Mouse (Mus musculus): ENCODE results near the gene Prim2. TPM values are rescaled to one million over a fixed set of nuclear protein-coding genes. Genes with fewer than 3 reads are reported as not detected.
"Not testable (repeated sequence)": the region's sequence is repeated elsewhere in the genome, so short reads cannot be mapped to it uniquely, and the experiment has no call there.

Prim2 gene
- polyA plus RNA-seq, 1 experiment from 2014 or later = 42.6 TPM

DNA sequence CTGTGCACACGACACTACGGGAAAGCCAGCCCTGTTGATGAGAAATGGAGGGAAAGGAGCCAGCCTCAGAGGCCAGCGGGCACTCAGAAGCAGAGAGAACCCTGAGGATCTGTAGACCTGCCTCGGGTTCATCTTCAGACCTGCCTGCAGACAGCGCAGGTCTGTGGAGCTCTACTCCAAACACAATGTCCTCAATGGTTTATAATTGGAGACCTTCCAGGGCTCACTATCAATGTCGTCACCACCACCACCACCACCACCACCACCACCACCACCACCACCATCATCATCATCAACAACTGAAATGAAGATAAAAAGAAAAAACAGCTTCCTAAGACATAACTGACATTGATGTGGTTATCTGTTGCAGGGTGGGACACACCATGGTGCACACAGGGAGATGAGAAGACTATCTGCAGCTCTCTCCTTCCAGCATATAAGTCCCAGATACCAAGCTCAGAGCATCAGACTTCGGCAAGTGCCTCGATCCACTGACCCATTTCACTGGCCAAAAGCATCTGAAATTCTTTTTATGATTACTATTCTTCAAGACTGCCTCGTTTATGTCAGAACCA, 20.0 kb downstream of the Prim2 start:
- no peaks in the 10 kb centered on the region for H3K4me1 ChIP-seq
- no peak overlapping the region for H3K27ac ChIP-seq
- no peak for ATAC-seq (ENCODE audit: insufficient number of reproducible peaks, insufficient read depth, low FRiP score, low TSS enrichment)
- H3K9me3 ChIP-seq = no peaks in the 10 kb centered on the region
- H3K4me3 ChIP-seq = no peak overlapping the region
- 95% methylated on average over 9 of the region's 9 CpGs for WGBS
- no peak overlapping the region for H3K9ac ChIP-seq
- no peaks in the 10 kb centered on the region for H3K27me3 ChIP-seq
- no peak overlapping the region for H3K4me2 ChIP-seq (replicated peaks)
- peaks cover 27% of the 10 kb centered on the region for H3K36me3 ChIP-seq

GRCm38 (mm10) chr1:33649021-33649420, 20.6 kb downstream of the Prim2 start:
- Histone ChIP-seq H3K4me2 (replicated peaks) (no peak overlapping the region), H3K4me3 (no peak overlapping the region), H3K27me3 (no peaks in the 10 kb centered on the region), H3K27ac (no peak overlapping the region), H3K36me3 (peaks cover 27% of the 10 kb centered on the region), H3K4me1 (no peaks in the 10 kb centered on the region), H3K9ac (no peak overlapping the region), H3K9me3 (no peaks in the 10 kb centered on the region)
- 91% methylated on average over 4 of the region's 4 CpGs for WGBS
- no peak for ATAC-seq (ENCODE audit: insufficient number of reproducible peaks, insufficient read depth, low FRiP score, low TSS enrichment)

DNA sequence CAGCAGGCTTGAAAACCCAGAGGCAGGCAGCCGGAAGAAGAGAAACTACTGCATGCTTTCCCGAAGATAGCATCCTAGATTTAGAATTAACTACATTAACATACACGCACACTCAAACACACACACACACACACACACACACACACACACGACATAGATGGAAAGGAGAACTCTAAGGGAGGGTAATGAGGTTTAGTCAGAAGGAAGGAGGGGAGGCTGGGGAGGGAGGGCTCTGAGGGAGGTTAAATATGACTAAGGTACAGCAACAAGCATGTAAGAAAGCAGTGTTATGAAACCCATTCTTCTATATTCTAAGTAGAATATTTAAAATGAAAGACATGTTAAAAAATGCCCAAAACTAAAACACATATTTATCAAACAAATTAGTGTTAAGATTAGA, 21.9 kb downstream of the Prim2 start:
- Histone ChIP-seq H3K9me3 (no peaks in the 10 kb centered on the region), H3K27me3 (no peaks in the 10 kb centered on the region)

GRCm38 (mm10) chr1:33647173-33647572, 22.4 kb downstream of the Prim2 start:
- 84% methylated on average over 4 of the region's 4 CpGs for WGBS
- no peak overlapping the region for H3K4me2 ChIP-seq (replicated peaks)
- H3K4me3 ChIP-seq = no peak overlapping the region
- H3K36me3 ChIP-seq = peaks cover 35% of the 10 kb centered on the region
- H3K9ac ChIP-seq = no peak overlapping the region
- no peaks in the 10 kb centered on the region for H3K4me1 ChIP-seq
- no peaks in the 10 kb centered on the region for H3K27me3 ChIP-seq
- no peak for ATAC-seq (ENCODE audit: insufficient number of reproducible peaks, insufficient read depth, low FRiP score, low TSS enrichment)
- no peaks in the 10 kb centered on the region for H3K9me3 ChIP-seq
- H3K27ac ChIP-seq = no peak overlapping the region

More for the DNA sequence above, 21.9 kb downstream of the Prim2 start:
- ATAC-seq (ENCODE audit: insufficient number of reproducible peaks, insufficient read depth, low FRiP score, low TSS enrichment) = no peak
- Histone ChIP-seq H3K4me2 (replicated peaks) (no peak overlapping the region), H3K27ac (no peak overlapping the region), H3K36me3 (peaks cover 32% of the 10 kb centered on the region), H3K9ac (no peak overlapping the region), H3K4me3 (no peak overlapping the region), H3K4me1 (no peaks in the 10 kb centered on the region)
- 87% methylated on average over 4 of the region's 4 CpGs for WGBS

- WGBS = 94% methylated on average over 1 of the region's 1 CpGs
- H3K4me3 ChIP-seq = no peak overlapping the region
- H3K9ac ChIP-seq = no peak overlapping the region
- no peaks in the 10 kb centered on the region for H3K4me1 ChIP-seq
- no peak overlapping the region for H3K27ac ChIP-seq
- no peak for ATAC-seq (ENCODE audit: insufficient number of reproducible peaks, insufficient read depth, low FRiP score, low TSS enrichment)
- peaks cover 27% of the 10 kb centered on the region for H3K36me3 ChIP-seq
- H3K27me3 ChIP-seq = no peaks in the 10 kb centered on the region
- H3K4me2 ChIP-seq (replicated peaks) = no peak overlapping the region
- no peaks in the 10 kb centered on the region for H3K9me3 ChIP-seq
These were observed 23.9 kb downstream of the Prim2 start for GRCm38 (mm10) chr1:33645689-33646088.

DNA sequence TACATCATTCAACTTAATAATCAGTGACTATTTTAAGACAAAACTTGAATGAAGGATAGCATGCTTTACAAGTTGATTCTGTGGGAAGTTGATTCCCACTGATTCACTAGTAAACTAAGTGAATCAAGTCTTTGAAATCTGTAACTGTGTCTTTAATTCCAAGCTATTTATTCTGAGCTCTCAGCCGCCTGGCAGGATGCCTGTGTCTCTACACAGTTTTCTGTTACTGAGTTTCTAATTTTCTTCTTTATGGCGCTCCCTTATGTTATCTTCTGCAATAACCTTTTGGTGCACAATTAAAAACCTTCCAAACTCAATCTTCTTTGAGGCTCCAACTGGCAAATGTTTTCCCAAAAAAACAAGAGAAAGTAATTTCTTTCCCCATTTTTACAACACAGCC, 28.5 kb downstream of the Prim2 start:
- Histone ChIP-seq H3K4me3 (no peak overlapping the region), H3K36me3 (peaks cover 25% of the 10 kb centered on the region), H3K27me3 (no peaks in the 10 kb centered on the region), H3K4me1 (no peaks in the 10 kb centered on the region), H3K27ac (no peak overlapping the region), H3K9ac (no peak overlapping the region), H3K9me3 (peaks cover 6% of the 10 kb centered on the region; the same call in 1 of the 2 replicates), H3K4me2 (replicated peaks) (no peak overlapping the region)
- no peak for ATAC-seq (ENCODE audit: insufficient number of reproducible peaks, insufficient read depth, low FRiP score, low TSS enrichment)
- 87% methylated on average over 2 of the region's 2 CpGs for WGBS

- H3K27ac ChIP-seq = no peak overlapping the region
- H3K4me3 ChIP-seq = no peak overlapping the region
- H3K9ac ChIP-seq = no peak overlapping the region
- peaks cover 6% of the 10 kb centered on the region; the same call in 1 of the 2 replicates for H3K9me3 ChIP-seq
- ATAC-seq (ENCODE audit: insufficient number of reproducible peaks, insufficient read depth, low FRiP score, low TSS enrichment) = no peak
- no peaks in the 10 kb centered on the region for H3K4me1 ChIP-seq
- 94% methylated on average over 5 of the region's 5 CpGs for WGBS
- H3K36me3 ChIP-seq = peaks cover 25% of the 10 kb centered on the region
- H3K4me2 ChIP-seq (replicated peaks) = no peak overlapping the region
- H3K27me3 ChIP-seq = no peaks in the 10 kb centered on the region
These were observed 29.5 kb downstream of the Prim2 start for GRCm38 (mm10) chr1:33640089-33640488.

DNA sequence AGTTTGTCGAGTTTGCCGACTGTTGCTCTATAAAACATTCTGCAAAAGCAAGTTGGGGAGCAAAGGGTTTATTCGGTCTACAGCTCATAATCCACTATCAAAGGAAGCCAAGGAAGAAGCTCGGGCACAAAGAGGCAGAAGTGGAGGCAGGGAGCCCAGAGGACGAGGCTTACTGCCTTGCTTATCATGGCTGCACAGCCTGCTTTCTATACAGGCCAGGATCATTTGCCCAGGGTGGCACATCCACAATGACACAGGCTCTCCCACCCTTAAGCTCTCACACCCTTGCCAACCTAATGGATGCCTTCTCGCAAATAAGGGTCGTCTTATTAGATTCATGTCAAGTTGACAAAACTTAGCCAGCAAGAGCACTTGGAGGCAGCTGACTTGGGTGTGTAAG, 30.4 kb downstream of the Prim2 start:
- Histone ChIP-seq H3K4me1 (no peaks in the 10 kb centered on the region), H3K9ac (no peak overlapping the region), H3K4me2 (replicated peaks) (no peak overlapping the region), H3K9me3 (peaks cover 6% of the 10 kb centered on the region; the same call in 1 of the 2 replicates), H3K36me3 (peaks cover 25% of the 10 kb centered on the region), H3K27ac (no peak overlapping the region), H3K27me3 (no peaks in the 10 kb centered on the region), H3K4me3 (no peak overlapping the region)
- WGBS = 90% methylated on average over 7 of the region's 7 CpGs
- ATAC-seq (ENCODE audit: insufficient number of reproducible peaks, insufficient read depth, low FRiP score, low TSS enrichment) = no peak

DNA sequence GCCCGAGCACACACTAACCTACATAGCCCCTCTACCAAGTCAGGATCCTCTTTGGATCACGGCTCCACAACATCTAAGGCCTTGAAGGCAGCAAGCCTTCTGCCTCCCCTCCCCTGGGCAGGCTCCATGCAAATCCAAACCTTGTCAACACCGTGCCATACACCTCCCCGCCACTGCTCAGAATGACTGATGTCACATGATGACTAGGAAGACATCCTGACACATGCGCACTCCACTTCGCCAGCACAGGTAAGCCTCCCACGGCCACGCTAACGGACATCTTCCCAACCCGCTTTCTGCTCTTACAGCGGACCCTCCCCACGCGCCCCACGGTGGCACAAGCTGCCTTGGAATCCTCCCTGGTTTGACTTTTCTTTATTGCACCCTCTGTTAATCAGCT, 31.8 kb downstream of the Prim2 start:
- Histone ChIP-seq H3K4me1 (no peaks in the 10 kb centered on the region), H3K9ac (no peak overlapping the region), H3K27me3 (no peaks in the 10 kb centered on the region), H3K4me2 (replicated peaks) (no peak overlapping the region), H3K9me3 (peaks cover 6% of the 10 kb centered on the region; the same call in 1 of the 2 replicates), H3K36me3 (peaks cover 28% of the 10 kb centered on the region), H3K4me3 (no peak overlapping the region), H3K27ac (no peak overlapping the region)
- ATAC-seq (ENCODE audit: insufficient number of reproducible peaks, insufficient read depth, low FRiP score, low TSS enrichment) = no peak
- WGBS = 89% methylated on average over 14 of the region's 14 CpGs

DNA sequence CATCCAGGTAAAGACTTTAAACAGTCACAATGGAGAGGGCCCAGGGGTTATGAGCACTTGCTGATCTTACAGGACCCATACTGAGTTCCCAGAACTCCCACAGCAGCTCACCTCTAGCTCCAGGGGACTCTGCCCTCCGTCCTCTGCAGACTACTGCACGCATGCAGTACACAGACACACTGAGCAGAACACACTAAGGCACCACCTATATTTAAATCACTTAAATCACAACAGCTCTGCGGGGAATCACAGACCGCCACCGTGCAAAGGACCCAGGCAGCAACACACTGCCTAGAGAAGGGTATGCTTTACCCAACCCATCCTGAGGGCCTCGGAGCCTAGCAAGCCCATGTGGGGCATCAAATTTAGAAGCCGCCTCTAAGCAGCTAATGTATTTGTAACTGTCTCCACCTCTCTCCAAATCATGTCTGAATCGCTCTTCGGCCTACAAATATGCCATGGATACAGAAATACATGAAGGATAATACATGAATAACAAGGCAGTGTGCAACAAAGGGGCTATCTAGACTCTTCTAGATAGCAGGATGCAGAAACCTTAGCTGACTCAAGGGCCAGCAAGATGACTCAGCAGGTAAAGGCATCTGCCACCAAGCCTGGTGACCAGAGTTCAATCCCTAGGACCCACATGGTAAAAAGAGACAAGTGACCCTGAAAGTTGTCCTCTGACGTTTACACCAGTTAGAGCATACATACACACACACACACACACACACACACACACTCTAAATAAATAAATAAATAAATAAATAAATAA, 33.0 kb downstream of the Prim2 start:
- no peak for ATAC-seq (ENCODE audit: insufficient number of reproducible peaks, insufficient read depth, low FRiP score, low TSS enrichment)
- Histone ChIP-seq H3K4me3 (no peak overlapping the region), H3K4me2 (replicated peaks) (no peak overlapping the region), H3K27me3 (no peaks in the 10 kb centered on the region), H3K9ac (no peak overlapping the region), H3K9me3 (peaks cover 6% of the 10 kb centered on the region; the same call in 1 of the 2 replicates), H3K27ac (no peak overlapping the region), H3K4me1 (no peaks in the 10 kb centered on the region), H3K36me3 (peaks cover 23% of the 10 kb centered on the region)
- WGBS = 89% methylated on average over 10 of the region's 10 CpGs

- H3K9ac ChIP-seq; H3K4me2 ChIP-seq (replicated peaks); H3K4me3 ChIP-seq; H3K27ac ChIP-seq; H3K4me1 ChIP-seq; H3K27me3 ChIP-seq; H3K9me3 ChIP-seq; ATAC-seq (ENCODE audit: insufficient number of reproducible peaks, insufficient read depth, low FRiP score, low TSS enrichment): not testable (repeated sequence)
- peaks cover 27% of the 10 kb centered on the region for H3K36me3 ChIP-seq
- WGBS = 93% methylated on average over 1 of the region's 1 CpGs
These were observed 38.5 kb downstream of the Prim2 start for GRCm38 (mm10) chr1:33631002-33631618.

DNA sequence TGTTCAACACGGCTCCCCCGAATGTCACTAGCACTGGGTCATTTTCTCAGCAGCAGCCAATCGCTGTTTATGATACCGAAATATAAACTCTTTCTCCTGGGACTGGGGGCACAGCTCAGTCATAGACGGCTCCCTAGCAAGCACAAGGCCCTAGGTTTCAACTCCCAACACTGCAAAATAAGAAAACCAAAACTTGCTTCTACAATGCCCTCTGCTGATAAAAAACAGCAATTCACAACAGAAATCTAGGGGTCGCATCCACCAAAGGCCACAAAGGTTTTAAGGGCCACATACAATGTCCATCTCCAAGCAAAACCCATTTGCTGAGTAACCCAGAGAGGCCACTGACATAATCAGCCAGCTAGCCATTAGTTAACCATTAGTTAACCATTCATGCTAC, 41.8 kb downstream of the Prim2 start:
- H3K9me3 ChIP-seq = no peaks in the 10 kb centered on the region
- H3K27ac ChIP-seq = no peak overlapping the region
- no peak overlapping the region for H3K4me3 ChIP-seq
- ATAC-seq (ENCODE audit: insufficient number of reproducible peaks, insufficient read depth, low FRiP score, low TSS enrichment) = no peak
- H3K4me1 ChIP-seq = no peaks in the 10 kb centered on the region
- H3K4me2 ChIP-seq (replicated peaks) = no peak overlapping the region
- no peak overlapping the region for H3K9ac ChIP-seq
- H3K27me3 ChIP-seq = no peaks in the 10 kb centered on the region
- WGBS = 83% methylated on average over 6 of the region's 6 CpGs
- H3K36me3 ChIP-seq = peaks cover 22% of the 10 kb centered on the region; the same call in 1 of the 2 replicates

Data from embryonic facial prominence, embryonic 12.5 days (tissue).